ENCODE assay signal across 16 mouse cellular contexts in genomic region chr11:75594431-75594830, GRCm38 (mm10). TPM values are rescaled to one million over a fixed set of nuclear protein-coding genes. Genes with fewer than 3 reads are reported as not detected.
DNase-seq lines count a peak whose midpoint lies in the region; ATAC-seq and TF ChIP-seq lines count a peak whose summit lies in the region.
"Had no signal": no experiment of that assay in that cellular context is flagged by ENCODE, and none has a peak within 500 bp of the region (broad histone marks: within the 10 kb centered on the region; RNA-seq: fewer than 3 reads in every experiment).

No protein-coding gene starts in this region.

- TF ChIP-seq POLR2A in lung, adult 2 months (IDR thresholded peaks at IDR 0.05; ENCODE audit: borderline replicate concordance, extremely low read depth, low read depth, low read length), result no peak

- peaks cover 22% of the 10 kb centered on the region for H3K36me3 ChIP-seq in macrophage (ENCODE audit: inconsistent target)
- peaks cover 11% of the 10 kb centered on the region; the same call in 1 of the 2 replicates for H3K36me3 ChIP-seq in forebrain, embryonic 16.5 days (ENCODE audit: control insufficient read depth, insufficient read depth)

- H3K27me3 ChIP-seq in forebrain, embryonic 16.5 days (replicated peaks; ENCODE audit: control insufficient read depth, insufficient read depth, low read length), result no peaks in the 10 kb centered on the region
- H3K27me3 ChIP-seq: embryonic facial prominence, embryonic 13.5 days; heart, embryonic 13.5 days; neural tube, embryonic 13.5 days had no signal

- H3K4me2 ChIP-seq in forebrain, embryonic 16.5 days (ENCODE audit: low read length), result no peak overlapping the region
- H3K4me2 ChIP-seq: embryonic facial prominence, embryonic 13.5 days; heart, embryonic 13.5 days; hindbrain, embryonic 14.5 days; neural tube, embryonic 13.5 days had no signal

- no peak for TF ChIP-seq CTCF in gastrocnemius, adult 2 months (IDR thresholded peaks at IDR 0.05)
- TF ChIP-seq CTCF in lung, adult 2 months (IDR thresholded peaks at IDR 0.05; ENCODE audit: insufficient read depth, low read length), result no peak

- DNase-seq in gastrocnemius, adult 2 months, result peak; percentile 40
- DNase-seq in gastrocnemius, adult 18-20 months (ENCODE audit: low spot score), result no peak
- DNase-seq in lung, postnatal 4 days, result peak; percentile 33 to 40
- DNase-seq in lung, adult 2 months, result no peak
- DNase-seq in thymus, postnatal 0 days (ENCODE audit: low spot score), result peak; percentile 54
- no peak for DNase-seq in ovary, postnatal 36 days (ENCODE audit: low spot score)
- DNase-seq: cerebellum, postnatal 14 days; kidney, adult 9 months; midbrain, embryonic 14.5 days had no signal

- H3K4me3 ChIP-seq in gastrocnemius, adult 2 months, result no peak overlapping the region
- H3K4me3 ChIP-seq in lung, adult 2 months (replicated peaks; ENCODE audit: extremely low read depth, low read depth, low read length), result no peak overlapping the region
- H3K4me3 ChIP-seq in macrophage (ENCODE audit: inconsistent target), result no peak overlapping the region
- H3K4me3 ChIP-seq in forebrain, embryonic 16.5 days (replicated peaks; ENCODE audit: low read length), result no peak overlapping the region
- H3K4me3 ChIP-seq: embryonic facial prominence, embryonic 13.5 days; heart, embryonic 13.5 days; neural tube, embryonic 13.5 days had no signal

- H3K4me1 ChIP-seq in lung, adult 2 months (ENCODE audit: control insufficient read depth, insufficient read depth, low read length), result peaks cover 19% of the 10 kb centered on the region
- H3K4me1 ChIP-seq in forebrain, embryonic 16.5 days (replicated peaks; ENCODE audit: control insufficient read depth, insufficient read depth, low read length), result peaks cover 8% of the 10 kb centered on the region

- peak overlapping the region; percentile 94 for H3K27ac ChIP-seq in gastrocnemius, adult 2 months
- H3K27ac ChIP-seq in macrophage, result peak overlapping the region; percentile 93
- no peak overlapping the region for H3K27ac ChIP-seq in forebrain, embryonic 16.5 days (ENCODE audit: low read length)
- H3K27ac ChIP-seq: embryonic facial prominence, embryonic 13.5 days; heart, embryonic 13.5 days; hindbrain, embryonic 14.5 days; neural tube, embryonic 13.5 days had no signal

- WGBS in lung, adult 2 months, result 61% methylated on average over 9 of the region's 9 CpGs
- 5% methylated on average over 9 of the region's 9 CpGs for WGBS in macrophage (ENCODE audit: missing documents)
- WGBS in forebrain, embryonic 16.5 days, result 85% methylated on average over 9 of the region's 9 CpGs

- peaks cover 100% of the 10 kb centered on the region for H3K79me2 ChIP-seq in macrophage (ENCODE audit: inconsistent target)

- no peaks in the 10 kb centered on the region for H3K9me3 ChIP-seq in forebrain, embryonic 16.5 days (ENCODE audit: control insufficient read depth, low read length)
- H3K9me3 ChIP-seq: embryonic facial prominence, embryonic 13.5 days; heart, embryonic 13.5 days; neural tube, embryonic 13.5 days had no signal

- no peak overlapping the region for H3K9ac ChIP-seq in forebrain, embryonic 16.5 days (replicated peaks; ENCODE audit: low read depth, low read length)
- H3K9ac ChIP-seq: embryonic facial prominence, embryonic 13.5 days; heart, embryonic 13.5 days; hindbrain, embryonic 14.5 days; neural tube, embryonic 13.5 days had no signal

- no peak for ATAC-seq in forebrain, embryonic 16.5 days
- ATAC-seq: activated CD4-positive, CD25-positive, alpha-beta regulatory T cell, adult 4 months had no signal

- intact Hi-C loops in gastrocnemius, adult 2 months (cut with DNase I), result no loop called here

RNA-seq across cellular contexts. Expression of gene Pitpna, which starts 6.5 kb away (rescaled TPM):
- 100 to 1,000 TPM; 151 to 206 TPM for total RNA-seq in gastrocnemius, adult 2 months (2021)
- 100 to 1,000 TPM; 168 to 172 TPM for total RNA-seq in gastrocnemius, adult 18-20 months (2021)
- 56.1 and 70.4 TPM in 2 replicates for polyA plus RNA-seq in lung, adult 2 months (2012; rRNA removed)
- total RNA-seq in macrophage (2018; cell fraction: chromatin; rRNA removed), result 100 to 1,000 TPM in 25 of 26 experiments, 10 to 100 TPM in 1; 81.1 to 352 (median 282) TPM
- total RNA-seq in macrophage (2018; cell fraction: cytosol; rRNA removed), result 100 to 1,000 TPM; 242 to 357 (median 310) TPM
- 100 to 1,000 TPM in 25 of 26 experiments, 10 to 100 TPM in 1; 98.7 to 332 (median 234) TPM for total RNA-seq in macrophage (2018; cell fraction: nucleus; rRNA removed)
- polyA plus RNA-seq in macrophage (2018), result 282 to 582 TPM (median 340 TPM) in 3 replicates
- polyA plus RNA-seq in thymus, postnatal 0 days (2015; fragmentation: Nextera tagmentation; extraction: Ambion mirVana), result 103 and 112 TPM in 2 replicates
- 86.1 and 90.2 TPM in 2 replicates for polyA plus RNA-seq in forebrain, embryonic 16.5 days (2015; fragmentation: Nextera tagmentation; extraction: Ambion mirVana)

RNA-seq across cellular contexts. Expression of gene Inpp5k, which starts 36.4 kb away (rescaled TPM):
- 10 to 100 TPM; 25.9 to 27.4 TPM for total RNA-seq in gastrocnemius, adult 2 months (2021)
- 10 to 100 TPM; 24.6 to 25.0 TPM for total RNA-seq in gastrocnemius, adult 18-20 months (2021)
- 96.6 and 130 TPM in 2 replicates for polyA plus RNA-seq in lung, adult 2 months (2012; rRNA removed)
- 100 to 1,000 TPM in 17 of 26 experiments, 10 to 100 TPM in 9; 32.1 to 200 (median 143) TPM for total RNA-seq in macrophage (2018; cell fraction: chromatin; rRNA removed)
- 10 to 100 TPM; 29.2 to 51.8 (median 41.0) TPM for total RNA-seq in macrophage (2018; cell fraction: cytosol; rRNA removed)
- total RNA-seq in macrophage (2018; cell fraction: nucleus; rRNA removed), result 100 to 1,000 TPM in 12 of 26 experiments, 10 to 100 TPM in 14; 30.5 to 167 (median 94.2) TPM
- polyA plus RNA-seq in macrophage (2018), result 20.3 to 48.0 TPM (median 38.4 TPM) in 3 replicates
- polyA plus RNA-seq in thymus, postnatal 0 days (2015; fragmentation: Nextera tagmentation; extraction: Ambion mirVana), result 56.9 and 63.9 TPM in 2 replicates
- 54.4 and 59.3 TPM in 2 replicates for polyA plus RNA-seq in forebrain, embryonic 16.5 days (2015; fragmentation: Nextera tagmentation; extraction: Ambion mirVana)

RNA-seq across cellular contexts. Expression of gene Myo1c, which starts 55.9 kb away (rescaled TPM):
- 10 to 100 TPM; 34.1 to 43.9 TPM for total RNA-seq in gastrocnemius, adult 2 months (2021)
- total RNA-seq in gastrocnemius, adult 18-20 months (2021), result 10 to 100 TPM; 32.6 to 40.7 TPM
- 216 and 256 TPM in 2 replicates for polyA plus RNA-seq in lung, adult 2 months (2012; rRNA removed)
- 100 to 1,000 TPM; 148 to 797 (median 256) TPM for total RNA-seq in macrophage (2018; cell fraction: chromatin; rRNA removed)
- 100 to 1,000 TPM in 2 of 26 experiments, 10 to 100 TPM in 24; 62.7 to 107 (median 85.7) TPM for total RNA-seq in macrophage (2018; cell fraction: cytosol; rRNA removed)
- total RNA-seq in macrophage (2018; cell fraction: nucleus; rRNA removed), result 100 to 1,000 TPM in 23 of 26 experiments, 10 to 100 TPM in 3; 87.8 to 217 (median 136) TPM
- polyA plus RNA-seq in macrophage (2018), result 62.9 to 77.4 TPM (median 64.6 TPM) in 3 replicates
- polyA plus RNA-seq in thymus, postnatal 0 days (2015; fragmentation: Nextera tagmentation; extraction: Ambion mirVana), result 16.1 and 19.0 TPM in 2 replicates
- polyA plus RNA-seq in forebrain, embryonic 16.5 days (2015; fragmentation: Nextera tagmentation; extraction: Ambion mirVana), result 11.3 and 11.9 TPM in 2 replicates

Comparison
In these comparisons a context has a peak if more than half of its experiments do, and no peak if none do; other contexts are left out.
1. DNase-seq: peak in gastrocnemius, adult 2 months (single experiment), lung, postnatal 4 days (2 of 2) and thymus, postnatal 0 days (single experiment); none in gastrocnemius, adult 18-20 months (single experiment), lung, adult 2 months (single experiment) and ovary, postnatal 36 days (single experiment).